Comparison of ENCODE assay signal across 8 mouse cellular contexts in the genomic region with DNA sequence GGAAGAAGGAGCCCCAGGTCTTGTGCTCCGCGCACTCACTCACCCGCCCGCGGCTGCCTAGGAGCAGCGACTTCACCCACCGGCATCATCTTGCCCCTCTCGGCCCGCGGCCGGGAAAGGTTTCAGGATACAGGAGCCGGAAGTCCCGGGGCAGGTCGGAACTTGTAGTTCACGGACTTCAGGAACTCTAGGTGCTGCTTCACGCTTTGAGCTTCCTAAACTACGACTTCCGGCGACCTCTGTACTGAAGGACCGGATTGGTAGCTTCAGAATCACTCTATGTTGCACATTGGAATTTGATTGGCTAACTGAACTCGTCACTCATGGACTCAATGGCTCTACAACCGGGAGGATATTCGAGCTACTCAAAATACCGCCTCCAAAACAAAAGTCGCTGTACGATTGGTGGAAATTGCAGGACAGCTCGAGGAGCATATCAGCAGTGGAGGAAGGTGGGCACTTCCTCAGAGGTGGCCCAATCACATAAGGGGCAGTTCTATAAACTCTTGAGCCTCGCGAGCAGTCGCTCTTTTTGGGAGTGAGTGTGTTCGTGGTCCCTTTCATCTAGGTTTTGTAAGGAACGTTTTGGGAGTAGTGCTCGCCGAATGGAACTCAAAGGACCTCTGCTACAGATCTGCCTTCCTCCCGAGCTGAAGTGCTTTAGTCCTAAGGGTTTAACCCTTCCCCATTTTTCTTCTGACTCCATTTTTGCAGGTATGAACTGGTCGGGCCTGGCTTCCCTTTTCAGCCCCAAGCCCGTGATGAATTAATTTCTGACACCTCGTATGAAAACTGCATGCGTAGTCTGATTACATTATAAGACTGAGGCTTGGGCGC. TPM values are rescaled to one million over a fixed set of nuclear protein-coding genes. Genes with fewer than 3 reads are reported as not detected.
DNase-seq lines count a peak whose midpoint lies in the region; ATAC-seq and TF ChIP-seq lines count a peak whose summit lies in the region.

A gene (minus strand): TSS at position 216 of the 837 bp plus-strand sequence.

- ATAC-seq in common myeloid progenitor, adult 5-6 weeks (replicated peaks; ENCODE audit: low read depth, poor library complexity, severe bottlenecking): peak; percentile 92
- peak; percentile 98 for ATAC-seq in hindbrain, postnatal 0 days
- peak; percentile 89 for ATAC-seq in megakaryocyte, adult 5-6 weeks (ENCODE audit: poor library complexity, severe bottlenecking)

- no peaks in the 10 kb centered on the region for H3K27me3 ChIP-seq in hindbrain, postnatal 0 days (ENCODE audit: insufficient read depth, low read length)

- no peaks in the 10 kb centered on the region for H3K36me3 ChIP-seq in hindbrain, postnatal 0 days (ENCODE audit: insufficient read depth, low read length)

- intact Hi-C loops in gastrocnemius, adult 2 months (cut with DNase I): loop anchor here (2.0 to 5.0 kb wide), 3 partner anchors 41 to 125 kb away; a partner anchor contains a TSS
- intact Hi-C loops in left cerebral cortex, adult 2 months (cut with DNase I): loop anchor here (2.0 kb wide), 1 partner anchor 127 kb away; no protein-coding TSS in a partner anchor

- peak; percentile 99 for DNase-seq in ZHBTc4 (ENCODE audit: low read depth, low spot score)
- peak; percentile 94 for DNase-seq in gastrocnemius, adult 2 months
- DNase-seq in hindbrain, postnatal 0 days (ENCODE audit: low spot score): peak; percentile 99
- DNase-seq in left cerebral cortex, adult 2 months (ENCODE audit: extremely low spot score in 1 of 2, low spot score in 2 of 2): peak; percentile 84 to 92
- DNase-seq in right cerebral cortex, adult 2 months (ENCODE audit: low spot score in 2 of 2): peak; percentile 95 to 98
- peak; percentile 92 for DNase-seq in urinary bladder, postnatal 14 days (ENCODE audit: low spot score)

- peak within 1 kb of the TSS; percentile 90 for H3K4me2 ChIP-seq in hindbrain, postnatal 0 days (ENCODE audit: low read depth, low read length)

- no peaks in the 10 kb centered on the region for H3K9me3 ChIP-seq in hindbrain, postnatal 0 days (ENCODE audit: low read length)

- peak within 1 kb of the TSS; percentile 73 for H3K9ac ChIP-seq in hindbrain, postnatal 0 days (replicated peaks; ENCODE audit: low read length)

- H3K4me1 ChIP-seq in hindbrain, postnatal 0 days (ENCODE audit: insufficient read depth, low read length): peaks cover 25% of the 10 kb centered on the region

- no peak for TF ChIP-seq CTCF in gastrocnemius, adult 2 months (IDR thresholded peaks at IDR 0.05)
- TF ChIP-seq CTCF in hindbrain, postnatal 0 days (IDR thresholded peaks at IDR 0.05; ENCODE audit: low read depth): no peak
- TF ChIP-seq CTCF in left cerebral cortex, adult 2 months (IDR thresholded peaks at IDR 0.05): no peak

- H3K4me3 ChIP-seq in gastrocnemius, adult 2 months: peak within 1 kb of the TSS; percentile 87
- peak within 1 kb of the TSS; percentile 69 for H3K4me3 ChIP-seq in hindbrain, postnatal 0 days (ENCODE audit: low read length)
- peak within 1 kb of the TSS; percentile 71 for H3K4me3 ChIP-seq in left cerebral cortex, adult 2 months

- WGBS in hindbrain, postnatal 0 days: under 1% methylated on average over 40 of the region's 40 CpGs

- H3K27ac ChIP-seq in gastrocnemius, adult 2 months: peak within 1 kb of the TSS; percentile 94
- peak within 1 kb of the TSS; percentile 82 for H3K27ac ChIP-seq in hindbrain, postnatal 0 days
- H3K27ac ChIP-seq in left cerebral cortex, adult 2 months: peak within 1 kb of the TSS; percentile 90

RNA-seq across cellular contexts. Expression of the gene that starts here (rescaled TPM):
- total RNA-seq in common myeloid progenitor, adult 5-6 weeks (2017): 59.3 and 60.5 TPM in 2 replicates
- 10 to 100 TPM; 27.3 to 35.2 TPM for total RNA-seq in gastrocnemius, adult 2 months (2021)
- 159 and 165 TPM in 2 replicates for total RNA-seq in hindbrain, postnatal 0 days (2014; rRNA removed)
- 64.0 and 66.1 TPM in 2 replicates for polyA plus RNA-seq in hindbrain, postnatal 0 days (2015; fragmentation: Nextera tagmentation; extraction: Ambion mirVana)
- total RNA-seq in left cerebral cortex, adult 2 months (2021): 10 to 100 TPM; 81.3 to 85.3 TPM
- total RNA-seq in megakaryocyte, adult 5-6 weeks (2015): 46.4 and 48.1 TPM in 2 replicates
- total RNA-seq in megakaryocyte, adult 5-6 weeks (2017): 81.3 and 82.8 TPM in 2 replicates

Comparison
In these comparisons a context has a peak if more than half of its experiments do, and no peak if none do; other contexts are left out.
1. Peak in every context shown above with its lines: DNase-seq, ATAC-seq, H3K4me3 ChIP-seq and H3K27ac ChIP-seq.